Mouse (Mus musculus): Measurements from ENCODE around the gene Mrpl54. TPM values are rescaled to one million over a fixed set of nuclear protein-coding genes. Genes with fewer than 3 reads are reported as not detected.
A peak's percentile ranks its signal among the peaks of the same experiment; 100 is the strongest.

Gene Mrpl54
- polyA plus RNA-seq, 1 experiment: 102 TPM

- H3K27ac ChIP-seq (ENCODE audit: control insufficient read depth, insufficient read depth, low read length): peak overlapping the region; percentile 93
- H3K36me3 ChIP-seq (ENCODE audit: control insufficient read depth, insufficient read depth, low read length): no peaks in the 10 kb centered on the region
- H3K27me3 ChIP-seq (ENCODE audit: control insufficient read depth, insufficient read depth, low read length): no peaks in the 10 kb centered on the region
- 25% methylated on average over 6 of the region's 6 CpGs for WGBS
- H3K4me1 ChIP-seq (replicated peaks; ENCODE audit: control insufficient read depth, insufficient read depth, low read length): peaks cover 86% of the 10 kb centered on the region
- TF ChIP-seq CTCF (IDR thresholded peaks at IDR 0.05; ENCODE audit: borderline replicate concordance, control insufficient read depth, extremely low read depth, insufficient read depth, low read length, poor library complexity) (no peak), POLR2A (IDR thresholded peaks at IDR 0.05; ENCODE audit: control insufficient read depth, extremely low read depth, insufficient read depth, low read length, poor library complexity) (no peak)
- H3K4me3 ChIP-seq (ENCODE audit: control insufficient read depth, insufficient read depth, low read length): peak overlapping the region; percentile 24
- DNase-seq: peak; percentile 76
These were observed 30.5 kb upstream of the Mrpl54 start for GRCm38 (mm10) chr10:81297246-81297645.

GRCm38 (mm10) chr10:81295185-81295584, 28.5 kb upstream of the Mrpl54 start:
- Histone ChIP-seq H3K27me3 (ENCODE audit: control insufficient read depth, insufficient read depth, low read length) (no peaks in the 10 kb centered on the region), H3K4me1 (replicated peaks; ENCODE audit: control insufficient read depth, insufficient read depth, low read length) (peaks cover 85% of the 10 kb centered on the region), H3K4me3 (ENCODE audit: control insufficient read depth, insufficient read depth, low read length) (no peak overlapping the region), H3K36me3 (ENCODE audit: control insufficient read depth, insufficient read depth, low read length) (no peaks in the 10 kb centered on the region), H3K27ac (ENCODE audit: control insufficient read depth, insufficient read depth, low read length) (no peak overlapping the region)
- WGBS: 90% methylated on average over 6 of the region's 6 CpGs
- TF ChIP-seq POLR2A (IDR thresholded peaks at IDR 0.05; ENCODE audit: control insufficient read depth, extremely low read depth, insufficient read depth, low read length, poor library complexity) (no peak), CTCF (IDR thresholded peaks at IDR 0.05; ENCODE audit: borderline replicate concordance, control insufficient read depth, extremely low read depth, insufficient read depth, low read length, poor library complexity) (no peak)
- DNase-seq: no peak

- Histone ChIP-seq H3K36me3 (ENCODE audit: control insufficient read depth, insufficient read depth, low read length) (no peaks in the 10 kb centered on the region), H3K4me1 (replicated peaks; ENCODE audit: control insufficient read depth, insufficient read depth, low read length) (peaks cover 83% of the 10 kb centered on the region), H3K4me3 (ENCODE audit: control insufficient read depth, insufficient read depth, low read length) (peak overlapping the region; percentile 78), H3K27ac (ENCODE audit: control insufficient read depth, insufficient read depth, low read length) (no peak overlapping the region), H3K27me3 (ENCODE audit: control insufficient read depth, insufficient read depth, low read length) (no peaks in the 10 kb centered on the region)
- no peak for TF ChIP-seq POLR2A (IDR thresholded peaks at IDR 0.05; ENCODE audit: control insufficient read depth, extremely low read depth, insufficient read depth, low read length, poor library complexity)
- TF ChIP-seq CTCF (IDR thresholded peaks at IDR 0.05; ENCODE audit: borderline replicate concordance, control insufficient read depth, extremely low read depth, insufficient read depth, low read length, poor library complexity): no peak
- no peak for DNase-seq
- 46% methylated on average over 8 of the region's 8 CpGs for WGBS
These were observed 27.7 kb upstream of the Mrpl54 start for GRCm38 (mm10) chr10:81294442-81294841.

GRCm38 (mm10) chr10:81293334-81294030, 26.7 kb upstream of the Mrpl54 start:
- Histone ChIP-seq H3K4me1 (replicated peaks; ENCODE audit: control insufficient read depth, insufficient read depth, low read length) (peaks cover 75% of the 10 kb centered on the region), H3K4me3 (ENCODE audit: control insufficient read depth, insufficient read depth, low read length) (peak overlapping the region; percentile 78), H3K27me3 (ENCODE audit: control insufficient read depth, insufficient read depth, low read length) (no peaks in the 10 kb centered on the region), H3K27ac (ENCODE audit: control insufficient read depth, insufficient read depth, low read length) (peak overlapping the region; percentile 24), H3K36me3 (ENCODE audit: control insufficient read depth, insufficient read depth, low read length) (no peaks in the 10 kb centered on the region)
- WGBS: 1% methylated on average over 25 of the region's 25 CpGs
- no peak for DNase-seq
- TF ChIP-seq POLR2A (IDR thresholded peaks at IDR 0.05; ENCODE audit: control insufficient read depth, extremely low read depth, insufficient read depth, low read length, poor library complexity) (no peak), CTCF (IDR thresholded peaks at IDR 0.05; ENCODE audit: borderline replicate concordance, control insufficient read depth, extremely low read depth, insufficient read depth, low read length, poor library complexity) (no peak)

- peaks cover 68% of the 10 kb centered on the region for H3K4me1 ChIP-seq (replicated peaks; ENCODE audit: control insufficient read depth, insufficient read depth, low read length)
- TF ChIP-seq POLR2A (IDR thresholded peaks at IDR 0.05; ENCODE audit: control insufficient read depth, extremely low read depth, insufficient read depth, low read length, poor library complexity) (peak; percentile 98), CTCF (IDR thresholded peaks at IDR 0.05; ENCODE audit: borderline replicate concordance, control insufficient read depth, extremely low read depth, insufficient read depth, low read length, poor library complexity) (peak; percentile 87)
- peak within 1 kb of the TSS; percentile 24 for H3K27ac ChIP-seq (ENCODE audit: control insufficient read depth, insufficient read depth, low read length)
- under 1% methylated on average over 77 of the region's 80 CpGs for WGBS
- H3K36me3 ChIP-seq (ENCODE audit: control insufficient read depth, insufficient read depth, low read length): no peaks in the 10 kb centered on the region
- DNase-seq: peak; percentile 99
- H3K4me3 ChIP-seq (ENCODE audit: control insufficient read depth, insufficient read depth, low read length): peak within 1 kb of the TSS; percentile 78
- H3K27me3 ChIP-seq (ENCODE audit: control insufficient read depth, insufficient read depth, low read length): no peaks in the 10 kb centered on the region
These were observed 26.0 kb upstream of the Mrpl54 start, which contains the start of gene Pip5k1c for GRCm38 (mm10) chr10:81292554-81293333. TSS of gene Pip5k1c (plus strand) at chr10:81292963.

- Histone ChIP-seq H3K27me3 (ENCODE audit: control insufficient read depth, insufficient read depth, low read length) (no peaks in the 10 kb centered on the region), H3K27ac (ENCODE audit: control insufficient read depth, insufficient read depth, low read length) (peak within 1 kb of the TSS; percentile 76), H3K36me3 (ENCODE audit: control insufficient read depth, insufficient read depth, low read length) (no peaks in the 10 kb centered on the region), H3K4me1 (replicated peaks; ENCODE audit: control insufficient read depth, insufficient read depth, low read length) (peaks cover 63% of the 10 kb centered on the region), H3K4me3 (ENCODE audit: control insufficient read depth, insufficient read depth, low read length) (peak within 1 kb of the TSS; percentile 25)
- TF ChIP-seq CTCF (IDR thresholded peaks at IDR 0.05; ENCODE audit: borderline replicate concordance, control insufficient read depth, extremely low read depth, insufficient read depth, low read length, poor library complexity) (no peak), POLR2A (IDR thresholded peaks at IDR 0.05; ENCODE audit: control insufficient read depth, extremely low read depth, insufficient read depth, low read length, poor library complexity) (no peak)
- 26% methylated on average over 9 of the region's 9 CpGs for WGBS
- no peak for DNase-seq
These were observed 24.9 kb upstream of the Mrpl54 start, which contains the start of gene Tjp3 for GRCm38 (mm10) chr10:81291511-81292104. TSS of gene Tjp3 (minus strand) at chr10:81291581.

Data from thymus, adult 2 months (tissue).